Mouse (Mus musculus) left cerebral cortex, adult 18-20 months (tissue): ENCODE measurements around the gene Dnmt3l. TPM values are rescaled to one million over a fixed set of nuclear protein-coding genes. Genes with fewer than 3 reads are reported as not detected.

Experiments
- total RNA-seq, 2 experiments: library from RNA; stranded (reverse); gene quantifications; 2 replicates each; pipeline ENCODE4 v1.2.3; 2021

The Dnmt3l gene
- total RNA-seq, 2 experiments from 2014 or later, result not detected

Other genes starting within 250 kb of the Dnmt3l start
- not detected for gene Gm9639, start 246.9 kb upstream of the Dnmt3l start, total RNA-seq
- gene Gm19668, start 242.8 kb upstream of the Dnmt3l start, total RNA-seq, result not detected
- gene Gm9507, start 230.1 kb upstream of the Dnmt3l start, total RNA-seq, result not detected
- gene Gm2696, start 227.3 kb upstream of the Dnmt3l start, total RNA-seq, result not detected
- gene Krtap10-4, start 214.9 kb upstream of the Dnmt3l start, total RNA-seq, result not detected
- not detected for gene Krtap10-10, start 206.0 kb upstream of the Dnmt3l start, total RNA-seq
- not detected for gene Gm36176, start 195.1 kb upstream of the Dnmt3l start, total RNA-seq
- gene Gm10318, start 189.1 kb upstream of the Dnmt3l start, total RNA-seq, result not detected
- gene Gm3285, start 180.0 kb upstream of the Dnmt3l start, total RNA-seq, result not detected
- gene Lrrc3, start 139.4 kb upstream of the Dnmt3l start, total RNA-seq, result 10 to 100 TPM in 1 of 2 experiments, 1 to 10 TPM in 1; 9.8 to 10.1 TPM
- gene Trpm2, start 71.4 kb upstream of the Dnmt3l start, total RNA-seq, result 10 to 100 TPM; 47.5 to 51.9 TPM
- gene 1810043G02Rik, start 63.4 kb upstream of the Dnmt3l start, total RNA-seq, result 10 to 100 TPM; 33.9 to 36.1 TPM
- gene Pfkl, start 31.9 kb upstream of the Dnmt3l start, total RNA-seq, result 100 to 1,000 TPM; 147 TPM
- gene Aire, start 1.7 kb downstream of the Dnmt3l start, total RNA-seq, result under 1 TPM in 1 of 2 experiments, not detected in 1; 0.28 TPM
- gene Icosl, start 27.4 kb downstream of the Dnmt3l start, total RNA-seq, result 1 to 10 TPM; 2.5 to 3.1 TPM
- gene D10Jhu81e, start 127.8 kb downstream of the Dnmt3l start, total RNA-seq, result 100 to 1,000 TPM; 112 to 114 TPM
- gene Pwp2, start 143.2 kb downstream of the Dnmt3l start, total RNA-seq, result 10 to 100 TPM; 19.2 to 19.6 TPM
- 10 to 100 TPM; 84.4 to 85.7 TPM for gene Trappc10, start 202.7 kb downstream of the Dnmt3l start, total RNA-seq